Mouse (Mus musculus): ENCODE measurements around the gene Efcab5. TPM values are rescaled to one million over a fixed set of nuclear protein-coding genes. Genes with fewer than 3 reads are reported as not detected.
"Not testable (repeated sequence)": the region's sequence is repeated elsewhere in the genome, so short reads cannot be mapped to it uniquely, and the experiment has no call there.

Gene Efcab5
- total and polyA plus RNA-seq, 2 experiments from 2014 or later, result 0.51 to 0.78 TPM

- TF ChIP-seq CTCF (IDR thresholded peaks at IDR 0.05; ENCODE audit: low read depth), result no peak
Measured at GRCm38 (mm10) chr11:77089162-77089561, 99.6 kb downstream of the Efcab5 start.

GRCm38 (mm10) chr11:77087004-77087403 lies 101.8 kb downstream of the Efcab5 start:
- no peak overlapping the region for H3K4me3 ChIP-seq (ENCODE audit: low read length)
- no peak overlapping the region for H3K9ac ChIP-seq (replicated peaks; ENCODE audit: low read length)
- no peaks in the 10 kb centered on the region for H3K9me3 ChIP-seq (ENCODE audit: low read length)
- H3K4me1 ChIP-seq (ENCODE audit: insufficient read depth, low read length), result no peaks in the 10 kb centered on the region
- no peak overlapping the region for H3K4me2 ChIP-seq (ENCODE audit: low read depth, low read length)
- WGBS, result 85% methylated on average over 2 of the region's 2 CpGs
- DNase-seq (ENCODE audit: low spot score) (no peak), ATAC-seq (no peak)
- H3K27ac ChIP-seq, result no peak overlapping the region
- no peaks in the 10 kb centered on the region; the same call in 1 of the 2 replicates for H3K27me3 ChIP-seq (ENCODE audit: insufficient read depth, low read length)
- TF ChIP-seq CTCF (IDR thresholded peaks at IDR 0.05; ENCODE audit: low read depth), result no peak
- no peaks in the 10 kb centered on the region for H3K36me3 ChIP-seq (ENCODE audit: insufficient read depth, low read length)

More at GRCm38 (mm10) chr11:77089162-77089561, 99.6 kb downstream of the Efcab5 start:
- Histone ChIP-seq H3K9me3 (ENCODE audit: low read length) (no peaks in the 10 kb centered on the region), H3K9ac (replicated peaks; ENCODE audit: low read length) (no peak overlapping the region), H3K27me3 (ENCODE audit: insufficient read depth, low read length) (no peaks in the 10 kb centered on the region), H3K36me3 (ENCODE audit: insufficient read depth, low read length) (no peaks in the 10 kb centered on the region), H3K27ac (no peak overlapping the region), H3K4me3 (ENCODE audit: low read length) (no peak overlapping the region), H3K4me1 (ENCODE audit: insufficient read depth, low read length) (no peaks in the 10 kb centered on the region), H3K4me2 (ENCODE audit: low read depth, low read length) (no peak overlapping the region)
- DNase-seq (ENCODE audit: low spot score) (no peak), ATAC-seq (no peak)
- WGBS, result 80% methylated on average over 2 of the region's 2 CpGs

GRCm38 (mm10) chr11:77084001-77084682 lies 104.6 kb downstream of the Efcab5 start:
- ATAC-seq (no peak), DNase-seq (ENCODE audit: low spot score) (no peak)
- no peaks in the 10 kb centered on the region for H3K9me3 ChIP-seq (ENCODE audit: low read length)
- H3K9ac ChIP-seq (replicated peaks; ENCODE audit: low read length), result no peak overlapping the region
- H3K27ac ChIP-seq, result no peak overlapping the region
- WGBS, result 71% methylated on average over 5 of the region's 5 CpGs
- H3K36me3 ChIP-seq (ENCODE audit: insufficient read depth, low read length), result no peaks in the 10 kb centered on the region
- no peaks in the 10 kb centered on the region for H3K4me1 ChIP-seq (ENCODE audit: insufficient read depth, low read length)
- peaks cover 7% of the 10 kb centered on the region; the same call in 1 of the 2 replicates for H3K27me3 ChIP-seq (ENCODE audit: insufficient read depth, low read length)
- TF ChIP-seq CTCF (IDR thresholded peaks at IDR 0.05; ENCODE audit: low read depth), result no peak
- H3K4me3 ChIP-seq (ENCODE audit: low read length), result no peak overlapping the region
- H3K4me2 ChIP-seq (ENCODE audit: low read depth, low read length), result no peak overlapping the region

- H3K27me3 ChIP-seq (ENCODE audit: insufficient read depth, low read length), result peaks cover 7% of the 10 kb centered on the region; the same call in 1 of the 2 replicates
- WGBS, result 97% methylated on average over 1 of the region's 1 CpGs
- DNase-seq (ENCODE audit: low spot score), result no peak
- H3K4me1 ChIP-seq (ENCODE audit: insufficient read depth, low read length), result no peaks in the 10 kb centered on the region
- H3K9ac ChIP-seq (replicated peaks; ENCODE audit: low read length), result no peak overlapping the region
- no peak overlapping the region for H3K4me2 ChIP-seq (ENCODE audit: low read depth, low read length)
- no peaks in the 10 kb centered on the region for H3K9me3 ChIP-seq (ENCODE audit: low read length)
- no peak overlapping the region for H3K27ac ChIP-seq
- 0 out of 2 replicates have a peak, but pooled peaks cover 6% of the 10 kb centered on the region for H3K36me3 ChIP-seq (ENCODE audit: insufficient read depth, low read length)
- H3K4me3 ChIP-seq (ENCODE audit: low read length), result no peak overlapping the region
- TF ChIP-seq CTCF (IDR thresholded peaks at IDR 0.05; ENCODE audit: low read depth), result no peak
- ATAC-seq, result no peak
Measured at GRCm38 (mm10) chr11:77079361-77079760, 109.4 kb downstream of the Efcab5 start.

GRCm38 (mm10) chr11:77078273-77079134 lies 110.3 kb downstream of the Efcab5 start, which contains the start of gene Nsrp1:
Gene Nsrp1 (minus strand): TSS chr11:77078435.
- Histone ChIP-seq H3K4me2 (ENCODE audit: low read depth, low read length) (peak within 1 kb of the TSS; percentile 84), H3K9ac (replicated peaks; ENCODE audit: low read length) (peak within 1 kb of the TSS; percentile 69), H3K4me3 (ENCODE audit: low read length) (peak within 1 kb of the TSS; percentile 64), H3K9me3 (ENCODE audit: low read length) (no peaks in the 10 kb centered on the region), H3K27me3 (ENCODE audit: insufficient read depth, low read length) (peaks cover 7% of the 10 kb centered on the region; the same call in 1 of the 2 replicates), H3K4me1 (ENCODE audit: insufficient read depth, low read length) (no peaks in the 10 kb centered on the region), H3K27ac (peak within 1 kb of the TSS; percentile 89), H3K36me3 (ENCODE audit: insufficient read depth, low read length) (peaks cover 11% of the 10 kb centered on the region; the same call in 1 of the 2 replicates)
- no peak for TF ChIP-seq CTCF (IDR thresholded peaks at IDR 0.05; ENCODE audit: low read depth)
- WGBS, result 4% methylated on average over 48 of the region's 48 CpGs
- peak; percentile 99 for ATAC-seq
- DNase-seq (ENCODE audit: low spot score), result peak; percentile 98

- peak overlapping the region; percentile 64 for H3K4me3 ChIP-seq (ENCODE audit: low read length)
- H3K36me3 ChIP-seq (ENCODE audit: insufficient read depth, low read length), result peaks cover 11% of the 10 kb centered on the region; the same call in 1 of the 2 replicates
- 3% methylated on average over 16 of the region's 16 CpGs for WGBS
- peak overlapping the region; percentile 84 for H3K4me2 ChIP-seq (ENCODE audit: low read depth, low read length)
- H3K27ac ChIP-seq, result peak overlapping the region; percentile 89
- H3K9ac ChIP-seq (replicated peaks; ENCODE audit: low read length), result peak overlapping the region; percentile 69
- no peak for TF ChIP-seq CTCF (IDR thresholded peaks at IDR 0.05; ENCODE audit: low read depth)
- H3K27me3 ChIP-seq (ENCODE audit: insufficient read depth, low read length), result peaks cover 7% of the 10 kb centered on the region; the same call in 1 of the 2 replicates
- H3K9me3 ChIP-seq (ENCODE audit: low read length), result no peaks in the 10 kb centered on the region
- ATAC-seq, result peak; percentile 16
- no peaks in the 10 kb centered on the region for H3K4me1 ChIP-seq (ENCODE audit: insufficient read depth, low read length)
- DNase-seq (ENCODE audit: low spot score), result peak; percentile 12
Measured at GRCm38 (mm10) chr11:77077792-77078191, 111.0 kb downstream of the Efcab5 start.

- not testable (repeated sequence) for ATAC-seq; DNase-seq (ENCODE audit: low spot score); H3K4me1 ChIP-seq (ENCODE audit: insufficient read depth, low read length); H3K27me3 ChIP-seq (ENCODE audit: insufficient read depth, low read length); H3K9me3 ChIP-seq (ENCODE audit: low read length)
- peak overlapping the region; percentile 69 for H3K9ac ChIP-seq (replicated peaks; ENCODE audit: low read length)
- H3K27ac ChIP-seq, result peak overlapping the region; percentile 89; the same call in 1 of the 2 replicates
- 59% methylated on average over 4 of the region's 4 CpGs for WGBS
- H3K4me3 ChIP-seq (ENCODE audit: low read length), result peak overlapping the region; percentile 64
- H3K36me3 ChIP-seq (ENCODE audit: insufficient read depth, low read length), result peaks cover 11% of the 10 kb centered on the region; the same call in 1 of the 2 replicates
- H3K4me2 ChIP-seq (ENCODE audit: low read depth, low read length), result peak overlapping the region; percentile 84
Measured at GRCm38 (mm10) chr11:77077331-77077730, 111.4 kb downstream of the Efcab5 start.
